In genomic region chr4:153160115-153160514, GRCm38 (mm10) we compare ENCODE assay signal across 23 mouse cellular contexts.
DNase-seq lines count a peak whose midpoint lies in the region; ATAC-seq and TF ChIP-seq lines count a peak whose summit lies in the region.
"Had no signal": no experiment of that assay in that cellular context is flagged by ENCODE, and none has a peak within 500 bp of the region (broad histone marks: within the 10 kb centered on the region; RNA-seq: fewer than 3 reads in every experiment).

No protein-coding gene starts in this region.

- peak; percentile 10 for DNase-seq in hindbrain, embryonic 11.5 days (ENCODE audit: low spot score)
- no peak for DNase-seq in liver, adult 2 months (ENCODE audit: extremely low read depth, low read depth, low spot score)
- DNase-seq in ES-CJ7 (ENCODE audit: low read depth, low spot score): peak; percentile 34
- no peak for DNase-seq in urinary bladder, postnatal 36 days (ENCODE audit: low spot score in 2 of 2)
- DNase-seq in urinary bladder, postnatal 14 days (ENCODE audit: low spot score): no peak
- DNase-seq: adrenal gland, postnatal 10 days; cerebellum, adult 11 months; cerebellum, postnatal 10 days; embryo, embryonic 11 days; heart, adult 18-20 months; heart, postnatal 4 days; layer of hippocampus, postnatal 36 days; left cerebral cortex, postnatal 4 days; liver, embryonic 13.5 days; midbrain, embryonic 14.5 days had no signal

- no peak for ATAC-seq in hindbrain, embryonic 11.5 days (ENCODE audit: low FRiP score)
- ATAC-seq in hindbrain, embryonic 12.5 days (ENCODE audit: low FRiP score): no peak
- ATAC-seq in liver, embryonic 12.5 days: no peak
- ATAC-seq: activated CD4-positive, CD25-positive, alpha-beta regulatory T cell, adult 4 months had no signal

- H3K79me2 ChIP-seq in liver, adult 2 months (ENCODE audit: control insufficient read depth, insufficient read depth, low read length): no peaks in the 10 kb centered on the region

- TF ChIP-seq POLR2A in liver, adult 2 months (IDR thresholded peaks at IDR 0.05; ENCODE audit: extremely low read depth, insufficient read depth, low read length): no peak
- TF ChIP-seq POLR2A in bone marrow, adult 2 months (IDR thresholded peaks at IDR 0.05; ENCODE audit: borderline replicate concordance, control insufficient read depth, low read depth, low read length): no peak

- no peak overlapping the region for H3K4me2 ChIP-seq in hindbrain, embryonic 11.5 days (replicated peaks; ENCODE audit: low read depth, low read length)
- no peak overlapping the region for H3K4me2 ChIP-seq in hindbrain, embryonic 12.5 days (replicated peaks)
- no peak overlapping the region for H3K4me2 ChIP-seq in liver, embryonic 12.5 days
- H3K4me2 ChIP-seq: heart, embryonic 15.5 days; kidney, embryonic 15.5 days; liver, embryonic 13.5 days had no signal

- no peak overlapping the region for H3K27ac ChIP-seq in hindbrain, embryonic 11.5 days (ENCODE audit: low read depth, low read length)
- no peak overlapping the region for H3K27ac ChIP-seq in hindbrain, embryonic 12.5 days
- H3K27ac ChIP-seq in liver, adult 2 months (replicated peaks; ENCODE audit: insufficient read depth, low read depth, low read length): no peak overlapping the region
- H3K27ac ChIP-seq in liver, embryonic 12.5 days: no peak overlapping the region
- H3K27ac ChIP-seq in bone marrow, adult 2 months (ENCODE audit: control insufficient read depth, insufficient read depth, low read depth, low read length, poor library complexity): no peak overlapping the region
- H3K27ac ChIP-seq: heart, embryonic 15.5 days; kidney, embryonic 15.5 days; liver, embryonic 13.5 days had no signal

- H3K4me3 ChIP-seq in hindbrain, embryonic 11.5 days (ENCODE audit: low read depth, low read length): no peak overlapping the region
- H3K4me3 ChIP-seq in hindbrain, embryonic 12.5 days: no peak overlapping the region
- no peak overlapping the region for H3K4me3 ChIP-seq in liver, adult 2 months (ENCODE audit: insufficient read depth, low read depth, low read length)
- H3K4me3 ChIP-seq in liver, embryonic 12.5 days: no peak overlapping the region
- no peak overlapping the region for H3K4me3 ChIP-seq in bone marrow, adult 2 months (replicated peaks; ENCODE audit: control insufficient read depth, low read depth, low read length)
- H3K4me3 ChIP-seq: heart, embryonic 15.5 days; kidney, embryonic 15.5 days; liver, embryonic 13.5 days; myocyte had no signal

- H3K9ac ChIP-seq in hindbrain, embryonic 11.5 days (ENCODE audit: low read depth, low read length): no peak overlapping the region
- no peak overlapping the region for H3K9ac ChIP-seq in hindbrain, embryonic 12.5 days
- no peak overlapping the region for H3K9ac ChIP-seq in liver, adult 2 months (ENCODE audit: low read depth, low read length)
- H3K9ac ChIP-seq in liver, embryonic 12.5 days: no peak overlapping the region
- H3K9ac ChIP-seq: heart, embryonic 15.5 days; kidney, embryonic 15.5 days; liver, embryonic 13.5 days had no signal

- 92% methylated on average over 3 of the region's 3 CpGs for WGBS in hindbrain, embryonic 11.5 days
- 95% methylated on average over 3 of the region's 3 CpGs for WGBS in hindbrain, embryonic 12.5 days
- WGBS in liver, adult 2 months: 90% methylated on average over 3 of the region's 3 CpGs
- WGBS in liver, embryonic 12.5 days (ENCODE audit: insufficient replicate concordance): 74% methylated on average over 3 of the region's 3 CpGs
- 73% methylated on average over 3 of the region's 3 CpGs for WGBS in bone marrow, adult 2 months

- H3K4me1 ChIP-seq in hindbrain, embryonic 11.5 days (replicated peaks; ENCODE audit: control insufficient read depth, insufficient read depth, low read length): no peaks in the 10 kb centered on the region
- no peaks in the 10 kb centered on the region for H3K4me1 ChIP-seq in hindbrain, embryonic 12.5 days
- H3K4me1 ChIP-seq in liver, adult 2 months (ENCODE audit: control insufficient read depth, insufficient read depth, low read length): no peaks in the 10 kb centered on the region
- H3K4me1 ChIP-seq in liver, embryonic 12.5 days: no peaks in the 10 kb centered on the region
- H3K4me1 ChIP-seq in bone marrow, adult 2 months (ENCODE audit: control insufficient read depth, insufficient read depth, low read length): no peaks in the 10 kb centered on the region; the same call in 1 of the 2 replicates
- H3K4me1 ChIP-seq: heart, embryonic 15.5 days; kidney, embryonic 15.5 days; liver, embryonic 13.5 days had no signal

- H3K9me3 ChIP-seq in hindbrain, embryonic 11.5 days (ENCODE audit: control insufficient read depth, low read length): no peaks in the 10 kb centered on the region
- H3K9me3 ChIP-seq in hindbrain, embryonic 12.5 days (replicated peaks): 0 out of 2 replicates have a peak, but pooled peaks cover 6% of the 10 kb centered on the region
- peaks cover 31% of the 10 kb centered on the region for H3K9me3 ChIP-seq in liver, embryonic 12.5 days (replicated peaks)
- H3K9me3 ChIP-seq: heart, embryonic 15.5 days had no signal

- no peaks in the 10 kb centered on the region for H3K36me3 ChIP-seq in hindbrain, embryonic 11.5 days (ENCODE audit: control insufficient read depth, insufficient read depth, low read length)
- H3K36me3 ChIP-seq in hindbrain, embryonic 12.5 days: no peaks in the 10 kb centered on the region
- H3K36me3 ChIP-seq in liver, adult 2 months (ENCODE audit: control insufficient read depth, insufficient read depth, low read length): no peaks in the 10 kb centered on the region
- no peaks in the 10 kb centered on the region for H3K36me3 ChIP-seq in liver, embryonic 12.5 days
- H3K36me3 ChIP-seq: heart, embryonic 15.5 days; kidney, embryonic 15.5 days; liver, embryonic 13.5 days had no signal

- peak; percentile 50 for TF ChIP-seq CTCF in liver, adult 2 months (IDR thresholded peaks at IDR 0.05; ENCODE audit: low read depth, low read length)
- peak; percentile 30; the same call in 1 of the 2 replicates for TF ChIP-seq CTCF in bone marrow, adult 2 months (IDR thresholded peaks at IDR 0.05; ENCODE audit: control insufficient read depth, insufficient read depth, low read length)

- no peaks in the 10 kb centered on the region for H3K27me3 ChIP-seq in hindbrain, embryonic 11.5 days (ENCODE audit: control insufficient read depth, insufficient read depth, low read length)
- H3K27me3 ChIP-seq in hindbrain, embryonic 12.5 days: no peaks in the 10 kb centered on the region
- H3K27me3 ChIP-seq in liver, adult 2 months (ENCODE audit: control insufficient read depth, insufficient read depth, low read length): no peaks in the 10 kb centered on the region
- H3K27me3 ChIP-seq in liver, embryonic 12.5 days (replicated peaks): no peaks in the 10 kb centered on the region
- H3K27me3 ChIP-seq: CH12.LX; heart, embryonic 15.5 days; kidney, embryonic 15.5 days; liver, embryonic 13.5 days had no signal

Comparison
In these comparisons a context has a peak if more than half of its experiments do, and no peak if none do; other contexts are left out.
1. DNase-seq: peak in hindbrain, embryonic 11.5 days (single experiment) and ES-CJ7 (single experiment); none in liver, adult 2 months (single experiment), urinary bladder, postnatal 36 days (0 of 2) and urinary bladder, postnatal 14 days (single experiment).